Mouse (Mus musculus) embryo, embryonic 9.5 days (tissue): ENCODE measurements around the gene Gja6.

ENCODE experiments used
- DNase-seq: peaks from one replicate; pipeline ENCODE4 v3.0.0-alpha.2; 2017; ENCODE audit errors: extremely low spot score

Gja6 gene

DNA sequence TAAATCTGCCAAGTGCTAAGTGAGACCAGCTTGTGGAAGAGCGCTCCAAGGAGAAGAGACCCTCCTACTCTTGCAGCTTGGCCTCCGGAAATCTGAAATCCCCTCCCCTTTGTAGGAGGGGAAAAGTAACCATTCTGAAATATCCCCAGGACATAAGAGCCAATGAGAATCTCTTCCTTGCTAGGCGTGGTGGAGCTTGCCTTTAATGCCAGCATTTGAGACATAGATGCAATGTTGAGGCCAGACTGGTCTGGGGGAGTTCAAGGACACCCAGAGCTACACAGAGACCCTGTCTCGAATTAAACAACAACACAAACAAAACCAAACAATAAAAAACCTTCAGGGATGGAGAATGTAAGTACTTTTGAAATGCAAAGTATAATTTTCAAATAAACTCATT lies at the start of gene Gja6:
Gene Gja6 (minus strand): TSS at position 101 of the 400 bp plus-strand sequence.
- DNase-seq = no peak

DNA sequence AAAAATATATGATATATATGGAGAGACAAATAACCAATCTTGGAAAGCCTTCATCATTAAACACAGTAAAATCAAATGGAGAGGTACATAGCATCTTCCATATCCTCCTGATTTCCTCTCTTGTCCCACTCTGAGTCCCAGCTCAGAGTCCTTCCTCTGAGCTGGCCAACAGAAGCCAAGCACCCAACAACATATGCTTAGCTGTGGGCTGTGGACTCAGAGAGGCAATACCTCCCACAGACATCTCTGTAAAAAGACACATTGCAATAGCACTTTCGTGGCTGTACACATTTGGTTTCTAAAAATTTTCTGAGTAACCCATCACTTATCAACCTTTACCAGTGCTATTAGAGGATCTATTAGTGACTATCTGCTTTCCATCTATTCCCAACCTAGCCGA lies 42.7 kb upstream of the Gja6 start:
- DNase-seq = no peak

DNA sequence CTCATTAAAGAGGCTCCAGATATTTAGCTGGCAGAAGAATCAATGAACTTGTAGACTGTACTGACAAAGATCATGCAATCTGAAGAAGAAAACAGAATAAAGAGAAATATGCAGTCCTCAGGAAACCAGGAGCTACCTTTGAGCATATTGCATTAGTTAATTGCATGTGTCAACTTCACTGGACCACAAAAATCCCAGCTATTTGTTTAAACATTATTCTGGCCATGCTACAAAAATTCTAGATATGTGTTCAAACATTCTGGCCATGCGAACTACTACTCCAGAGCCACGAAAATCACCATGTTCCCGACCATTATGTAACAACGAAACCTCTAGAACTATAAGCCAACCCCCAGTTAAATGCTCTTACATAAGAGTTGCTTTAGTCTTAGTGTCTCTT lies 37.9 kb upstream of the Gja6 start:
- DNase-seq = no peak

DNA sequence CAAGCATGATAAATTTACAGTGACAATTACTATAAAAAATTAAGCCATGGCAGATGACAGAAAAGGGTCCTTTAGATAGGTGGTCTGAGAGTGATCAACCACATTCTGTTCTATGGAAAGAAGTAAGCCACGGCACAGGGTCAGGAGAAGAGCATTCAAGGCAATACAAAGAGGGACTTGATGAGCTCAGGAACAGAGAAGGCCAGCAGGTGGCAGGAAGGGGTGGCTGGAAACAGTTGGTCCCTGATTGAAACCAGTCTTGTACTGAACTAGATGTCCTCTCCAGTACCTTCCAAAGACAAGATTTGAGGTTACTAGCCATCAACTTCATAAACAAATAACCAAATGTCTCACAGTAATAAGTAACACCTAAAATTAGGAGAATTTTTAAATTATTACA lies 28.7 kb upstream of the Gja6 start:
- DNase-seq = no peak

DNA sequence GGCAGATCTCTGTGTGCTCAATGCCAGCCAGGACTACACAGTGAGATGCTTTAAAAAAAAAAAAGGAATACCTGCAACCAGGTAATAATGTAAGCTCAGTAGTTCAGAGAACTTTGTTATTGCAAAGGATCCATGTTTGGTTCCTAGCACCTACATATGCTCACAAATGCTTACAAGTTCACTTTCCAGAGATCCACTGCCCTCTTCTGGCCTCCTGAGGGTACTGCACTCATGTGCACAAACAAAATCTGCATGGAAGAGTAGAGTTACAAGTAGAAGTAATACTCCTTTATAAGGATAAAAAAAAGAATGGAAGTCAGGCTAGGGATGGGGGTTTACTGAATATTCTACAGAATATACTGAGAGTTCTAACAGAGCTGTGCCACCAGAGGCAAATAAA lies 23.8 kb upstream of the Gja6 start:
- no peak for DNase-seq

DNA sequence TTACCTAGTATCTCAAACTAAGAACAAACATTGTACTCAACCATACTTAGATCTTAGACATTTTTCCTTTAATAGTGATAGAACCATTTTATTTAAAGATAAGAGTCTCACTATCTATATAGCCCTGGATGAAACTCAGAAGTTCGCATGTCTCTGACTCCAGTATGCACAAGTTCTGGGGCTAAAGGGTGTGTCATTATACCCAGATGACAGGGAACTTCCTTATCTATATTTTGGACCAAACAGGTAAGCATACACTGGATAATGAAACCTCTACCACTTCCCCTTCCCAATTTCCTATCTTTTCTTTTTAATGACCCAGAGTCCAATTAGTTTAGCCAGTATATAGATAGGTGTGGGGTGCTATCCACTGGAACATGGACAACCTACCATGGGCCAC lies 22.0 kb upstream of the Gja6 start:
- DNase-seq = no peak

DNA sequence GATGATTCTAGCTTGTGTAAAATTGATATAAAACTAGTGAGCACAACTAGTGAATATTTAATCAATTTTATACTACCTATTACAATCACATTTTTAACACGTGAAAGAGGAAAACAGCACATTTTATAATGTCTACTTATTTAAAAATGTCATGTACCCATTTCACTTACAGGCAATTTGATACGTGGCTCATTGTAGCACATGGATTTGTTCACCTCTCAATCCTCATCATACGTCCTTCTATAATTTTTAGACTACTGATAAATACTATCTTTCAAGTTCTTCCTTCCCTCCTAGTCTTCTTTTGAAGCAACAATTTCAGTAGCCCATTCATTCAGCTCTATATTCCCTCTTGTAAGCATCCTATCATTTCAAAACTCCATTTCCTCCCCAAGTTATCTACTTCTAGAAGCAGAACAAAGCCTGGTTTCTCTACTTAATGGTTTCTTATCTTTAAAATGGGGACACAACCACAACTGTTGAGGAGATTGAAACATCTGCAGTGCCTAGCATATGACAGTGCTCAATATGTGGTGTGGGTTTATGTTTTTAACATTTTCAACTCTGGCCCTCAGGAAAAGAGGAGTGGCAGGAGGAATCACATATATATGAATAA lies 12.3 kb upstream of the Gja6 start:
- no peak for DNase-seq

DNA sequence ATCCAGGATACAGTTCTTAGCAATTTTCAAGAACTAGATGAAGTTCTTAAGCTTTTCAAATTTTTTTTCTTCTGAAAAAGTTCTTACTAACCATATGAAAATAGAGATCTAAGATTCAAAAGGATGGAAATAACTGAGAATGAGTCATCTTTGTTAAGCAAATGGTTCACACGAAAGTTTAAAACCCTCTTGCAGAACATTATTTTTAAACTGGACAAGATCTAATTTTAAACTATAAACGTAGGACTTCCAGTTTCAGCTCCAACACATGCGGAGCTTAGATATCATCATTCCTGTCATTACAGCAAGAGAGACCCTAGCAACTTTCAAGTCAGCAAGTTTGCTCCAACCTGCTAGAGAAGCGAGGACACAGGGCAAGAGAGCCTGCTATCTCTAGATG lies 375 bp downstream of the Gja6 start:
- DNase-seq = no peak

DNA sequence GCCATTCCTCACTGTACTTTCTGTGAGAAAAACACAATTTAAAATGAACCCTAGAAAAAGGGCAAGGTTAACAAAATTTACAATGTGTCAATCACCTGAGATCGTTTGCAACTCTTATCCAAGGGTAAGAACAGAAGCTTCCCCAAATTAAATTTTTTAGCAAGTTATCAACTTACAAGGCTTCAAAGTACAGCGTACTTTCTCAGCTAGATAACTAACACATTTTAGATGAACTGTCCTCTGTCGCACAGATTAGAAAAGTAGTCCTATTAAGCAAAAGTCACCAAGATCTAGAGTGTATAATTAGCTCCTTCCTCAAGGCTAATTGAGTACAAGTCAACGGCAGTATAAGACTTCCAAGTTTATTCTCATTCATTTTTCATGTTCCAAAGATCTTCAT lies 939 bp downstream of the Gja6 start:
- DNase-seq = no peak

DNA sequence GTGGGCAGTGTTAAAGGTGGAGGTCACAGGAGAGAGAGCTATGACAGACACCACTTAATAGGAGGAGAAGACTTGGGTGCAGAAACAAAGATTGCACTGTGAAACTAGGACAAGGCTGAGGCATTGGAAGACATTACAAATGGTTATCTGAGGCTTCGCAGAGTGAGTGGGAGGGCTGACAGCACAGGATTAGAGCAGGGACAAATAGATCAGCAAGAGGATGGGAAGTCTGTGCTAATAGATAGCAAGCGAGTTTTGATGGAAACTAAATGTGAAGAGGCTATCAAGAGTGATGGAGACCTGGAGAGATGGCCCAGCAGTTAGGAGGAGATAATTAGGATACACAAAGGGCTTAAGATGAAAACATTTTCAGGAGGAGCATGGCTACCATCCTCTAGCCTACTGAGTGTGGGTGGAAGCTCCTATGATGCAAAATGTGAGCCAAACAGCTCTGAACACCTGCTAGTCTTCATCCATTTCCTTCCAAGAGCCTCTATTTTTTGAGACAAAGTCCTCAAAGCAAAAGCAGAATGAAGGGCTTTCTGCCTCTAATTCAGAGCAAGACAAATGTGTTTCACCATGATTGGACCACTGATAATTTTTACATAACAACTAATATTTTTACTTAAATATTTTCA lies 1.7 kb downstream of the Gja6 start:
- no peak for DNase-seq

DNA sequence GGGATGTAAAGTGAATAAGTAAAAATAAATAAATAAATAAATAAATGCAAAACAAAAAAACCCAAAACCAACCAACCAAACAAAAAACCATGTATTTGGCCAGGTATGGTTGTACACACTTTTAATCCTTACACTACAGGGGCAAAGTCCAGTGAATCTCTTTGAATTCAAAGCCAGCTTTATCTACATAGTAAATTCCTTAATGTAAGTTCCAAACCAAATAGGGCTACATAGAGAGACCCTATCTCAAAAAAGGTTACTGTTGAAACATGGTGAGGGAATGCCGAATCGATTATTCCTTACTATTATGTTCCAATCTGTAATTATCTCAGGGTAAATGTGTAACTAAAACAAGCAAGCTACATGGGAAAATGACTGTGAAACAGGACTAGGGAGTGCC lies 5.7 kb downstream of the Gja6 start:
- DNase-seq = no peak

DNA sequence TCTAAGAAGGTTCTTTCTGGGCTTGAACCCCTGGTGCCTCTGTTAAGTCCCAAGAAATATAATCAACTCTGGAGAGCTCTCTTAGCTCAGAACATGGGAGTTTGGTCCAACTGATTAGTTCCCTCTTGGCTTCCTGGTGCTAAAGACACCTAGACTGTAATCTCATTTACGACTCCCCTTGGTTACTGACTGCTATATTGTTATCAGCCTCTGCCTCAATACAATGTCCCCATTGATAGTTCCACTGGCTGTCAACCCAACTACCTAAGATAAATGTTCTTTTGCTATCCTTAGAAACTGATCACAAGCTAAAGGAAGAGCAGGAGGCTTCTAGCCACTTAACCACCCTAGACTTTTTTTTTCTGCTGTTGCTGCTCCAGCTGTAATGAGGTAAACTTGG lies 14.8 kb downstream of the Gja6 start:
- no peak for DNase-seq

DNA sequence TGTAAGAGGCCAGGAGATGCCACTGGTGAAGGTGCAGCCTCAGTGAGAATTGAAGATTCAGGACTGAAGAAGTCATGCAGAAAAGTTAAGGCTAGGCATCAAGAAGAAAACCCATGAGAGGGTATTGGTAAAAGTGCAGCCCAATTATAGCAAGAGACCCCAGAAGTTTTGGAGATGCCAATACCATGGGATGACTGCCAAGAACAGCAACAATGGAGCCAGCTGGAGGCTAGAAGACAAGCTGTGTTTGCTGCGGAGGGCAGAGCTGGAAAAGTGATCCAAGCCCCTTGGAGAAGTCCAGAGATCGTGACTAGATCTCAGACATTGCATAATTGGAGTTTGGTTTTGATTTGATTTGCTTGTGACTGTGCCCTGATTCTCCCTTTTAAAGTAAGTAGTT lies 20.6 kb downstream of the Gja6 start:
- DNase-seq = no peak

DNA sequence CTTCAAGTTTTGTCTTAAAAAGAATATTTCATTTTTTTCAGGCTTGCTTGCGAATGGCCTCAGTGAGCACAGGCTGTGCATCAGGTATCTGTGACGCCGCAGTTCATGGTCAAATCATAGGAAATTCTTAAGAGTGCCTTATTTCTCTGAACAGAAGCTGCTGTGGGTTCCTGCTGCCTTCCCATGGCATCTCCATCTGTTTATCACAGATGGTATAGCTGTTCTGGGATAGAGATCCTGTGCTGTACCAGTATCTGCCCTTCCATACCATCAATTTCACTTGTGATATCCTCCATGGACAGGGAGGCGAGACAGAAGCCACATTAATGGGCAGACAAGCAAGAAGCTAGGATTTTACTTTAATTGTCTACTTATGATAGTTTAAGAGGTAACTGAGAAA lies 40.3 kb downstream of the Gja6 start:
- no peak for DNase-seq

DNA sequence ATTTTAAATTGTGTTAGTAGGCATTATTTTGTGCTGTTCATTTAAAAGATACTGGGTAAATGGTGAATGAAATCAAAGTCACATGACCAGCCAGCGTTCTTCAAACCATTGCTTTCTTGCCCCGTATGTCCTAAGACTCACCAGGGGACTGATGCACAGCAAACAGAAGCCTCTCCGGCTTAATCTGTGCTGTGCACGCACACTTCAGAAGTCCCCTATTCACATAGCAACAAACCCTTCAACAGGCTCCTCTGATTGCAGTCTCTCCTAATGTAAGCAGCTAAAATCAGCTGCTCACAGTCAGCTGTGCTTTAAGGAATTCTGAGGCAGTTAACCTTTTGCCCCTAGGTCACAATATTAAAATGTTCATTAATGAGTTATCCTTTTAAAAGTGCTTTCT lies 41.8 kb downstream of the Gja6 start:
- no peak for DNase-seq

DNA sequence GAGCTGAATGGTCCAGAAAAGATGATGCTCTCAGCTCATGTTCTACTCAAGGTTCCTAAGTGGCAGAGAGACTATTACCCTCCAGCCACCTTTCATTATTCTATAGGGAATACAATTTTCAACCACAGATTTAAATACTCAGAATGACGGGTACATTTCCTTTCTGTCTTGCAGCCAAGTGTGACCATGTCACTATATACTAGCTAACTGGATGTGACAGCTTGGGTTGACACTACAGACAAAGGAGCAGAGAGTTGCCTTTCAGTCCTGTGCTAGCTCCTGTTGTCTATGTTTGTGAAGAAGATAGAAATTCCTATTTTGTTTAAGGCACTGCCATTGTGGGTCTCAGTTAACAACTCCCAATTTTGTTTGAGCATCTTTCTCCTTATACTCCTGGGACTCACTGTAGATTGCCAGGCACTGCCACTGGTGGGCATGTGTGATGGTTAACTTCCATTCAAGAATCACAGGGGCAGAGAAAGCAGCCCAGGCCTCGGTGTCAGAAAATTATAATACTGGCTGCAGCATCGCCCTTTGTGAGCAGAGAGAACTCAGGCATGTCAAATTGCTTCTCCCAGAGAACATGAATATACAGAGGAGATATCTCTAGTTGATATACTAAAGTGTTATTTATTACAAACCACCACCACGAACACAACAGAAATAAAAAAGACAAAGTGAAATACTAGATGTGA lies 43.0 kb downstream of the Gja6 start:
- DNase-seq = no peak
